Mouse (Mus musculus) lung, postnatal 36 days (tissue): ENCODE results near the gene Dnajc5.
A peak's percentile ranks its signal among the peaks of the same experiment; 100 is the strongest.

Experiments used
- DNase-seq: peaks from one replicate; pipeline ENCODE4 v3.0.0; 2022; ENCODE audit warnings: mixed read lengths

The Dnajc5 gene

DNA sequence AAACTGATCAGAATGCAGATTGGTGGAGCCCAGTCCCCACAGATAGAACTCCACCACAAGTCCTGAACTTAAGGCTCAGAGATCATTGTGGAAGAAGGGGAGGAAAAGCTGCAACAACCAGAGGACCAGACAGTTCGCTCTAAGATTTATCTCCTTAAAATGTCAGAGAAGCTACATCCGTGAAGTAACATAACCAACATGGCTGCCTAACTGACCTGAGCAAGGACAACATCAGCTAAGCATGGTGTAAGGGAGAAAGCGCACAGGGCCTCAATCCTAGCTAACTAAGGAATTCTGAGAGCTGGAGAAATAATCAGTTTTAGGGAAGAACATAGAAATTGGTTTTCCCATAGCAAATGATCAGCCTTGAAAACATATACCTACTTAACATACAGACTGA lies 1.1 kb upstream of the Dnajc5 start:
- DNase-seq = no peak

DNA sequence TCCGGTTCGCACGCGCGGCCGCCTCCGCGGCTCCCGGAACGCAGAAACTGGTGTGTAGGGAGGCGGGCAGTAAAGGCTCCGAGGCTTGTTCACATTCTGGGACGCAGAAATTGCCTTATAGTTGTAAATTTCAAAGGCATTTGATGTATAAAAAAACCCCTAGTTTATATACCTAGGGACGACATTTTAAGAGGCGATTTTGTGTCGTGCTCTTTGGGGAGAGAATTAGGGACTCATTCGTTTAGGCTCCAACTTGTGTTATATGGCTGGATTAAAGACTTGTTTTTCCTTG lies 597 bp downstream of the Dnajc5 start:
- no peak for DNase-seq

DNA sequence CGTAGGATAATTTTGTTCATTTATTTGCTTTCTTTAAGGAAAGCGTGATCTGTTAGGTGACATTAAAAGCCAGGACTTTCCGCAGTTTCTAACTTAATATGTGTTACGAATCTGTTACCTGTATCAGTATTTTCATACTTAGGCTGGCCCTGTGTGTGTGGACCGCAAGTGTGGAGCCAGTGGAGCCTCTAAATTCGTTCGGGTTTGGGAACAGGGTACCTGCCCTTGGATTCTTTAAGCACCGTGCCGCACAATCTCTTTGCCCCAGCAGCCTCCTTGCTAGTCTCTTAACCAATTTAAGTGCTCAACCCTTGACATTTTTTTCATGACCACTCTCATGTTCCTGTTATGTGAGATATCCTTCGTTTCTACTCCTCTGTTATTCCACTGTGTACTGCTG lies 1.2 kb downstream of the Dnajc5 start:
- peak; percentile 31 for DNase-seq

DNA sequence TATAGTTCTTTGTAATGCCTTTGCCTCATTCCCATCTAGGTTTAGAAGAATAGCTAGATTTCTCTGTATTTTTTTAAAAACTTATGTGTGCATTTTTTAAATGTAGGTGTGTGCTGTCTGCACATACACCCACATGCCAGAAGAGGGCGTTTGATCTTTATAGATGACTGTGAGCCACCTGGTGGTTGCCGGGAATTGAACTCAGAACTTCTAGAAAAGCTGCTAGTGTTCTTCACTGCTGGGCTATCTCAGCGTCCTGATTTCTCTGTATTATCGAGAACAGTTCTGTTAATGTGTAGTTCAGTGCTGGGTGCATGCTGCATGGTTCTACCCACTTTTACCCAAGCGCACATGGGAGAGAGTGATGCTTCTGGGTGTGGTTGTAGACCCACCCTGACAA lies 2.5 kb downstream of the Dnajc5 start:
- peak; percentile 67 for DNase-seq

DNA sequence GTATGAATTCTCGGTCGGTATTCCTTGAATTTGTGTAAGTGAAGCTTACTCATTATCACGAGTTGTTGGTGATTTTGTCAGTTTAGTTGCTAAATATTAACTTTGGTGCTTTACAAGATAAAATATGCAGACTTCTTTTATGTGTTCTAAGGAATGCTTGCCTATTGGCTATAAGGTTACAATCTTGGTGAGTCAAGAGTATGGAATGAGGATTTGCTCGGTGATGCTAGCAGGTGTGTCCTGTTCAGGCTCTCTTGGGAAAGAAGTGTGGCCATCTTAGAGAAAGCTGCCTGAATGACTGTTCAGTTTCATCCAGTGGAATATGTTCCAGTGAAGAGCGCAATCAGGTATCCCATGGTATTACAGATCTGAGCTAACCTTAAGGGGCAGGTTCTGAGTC lies 5.2 kb downstream of the Dnajc5 start:
- DNase-seq = no peak

DNA sequence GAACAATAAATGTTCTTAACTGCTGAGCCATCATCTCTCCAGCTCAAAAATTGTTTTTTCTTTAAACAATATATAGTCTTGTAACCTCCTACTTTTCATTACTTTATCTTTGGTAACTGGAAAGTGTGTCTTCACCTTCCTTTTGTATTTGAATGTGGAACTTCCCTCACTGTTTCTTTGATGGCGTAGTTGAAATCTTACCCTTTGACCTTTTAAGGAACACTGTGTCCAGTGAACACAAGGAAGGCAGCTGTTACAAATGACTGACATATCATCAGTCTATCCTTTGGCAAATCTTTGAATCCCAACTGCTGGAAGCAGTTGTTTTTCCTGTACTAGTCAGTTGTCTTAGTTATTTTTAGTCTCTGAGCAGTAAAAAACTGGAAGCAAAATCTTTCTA lies 8.8 kb downstream of the Dnajc5 start:
- peak; percentile 41 for DNase-seq

DNA sequence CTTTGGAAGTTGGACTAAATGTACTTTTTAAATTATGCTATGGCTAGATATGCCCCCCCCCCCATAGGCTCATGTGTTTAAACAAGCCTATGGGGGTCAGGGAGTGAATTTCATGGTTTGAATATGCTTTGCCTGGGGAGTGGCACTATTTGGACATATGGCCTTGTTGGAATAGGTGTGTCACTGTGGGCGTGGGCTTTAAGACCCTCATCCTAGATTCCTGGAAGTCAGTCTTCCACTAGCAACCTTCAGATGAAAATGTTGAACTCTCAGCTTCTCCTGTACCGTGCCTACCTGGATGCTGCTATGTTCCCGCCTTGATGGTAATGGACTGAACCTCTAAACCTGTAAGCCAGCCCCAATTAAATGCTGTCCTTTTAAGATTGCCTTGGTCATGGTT lies 12.3 kb downstream of the Dnajc5 start:
- no peak for DNase-seq

DNA sequence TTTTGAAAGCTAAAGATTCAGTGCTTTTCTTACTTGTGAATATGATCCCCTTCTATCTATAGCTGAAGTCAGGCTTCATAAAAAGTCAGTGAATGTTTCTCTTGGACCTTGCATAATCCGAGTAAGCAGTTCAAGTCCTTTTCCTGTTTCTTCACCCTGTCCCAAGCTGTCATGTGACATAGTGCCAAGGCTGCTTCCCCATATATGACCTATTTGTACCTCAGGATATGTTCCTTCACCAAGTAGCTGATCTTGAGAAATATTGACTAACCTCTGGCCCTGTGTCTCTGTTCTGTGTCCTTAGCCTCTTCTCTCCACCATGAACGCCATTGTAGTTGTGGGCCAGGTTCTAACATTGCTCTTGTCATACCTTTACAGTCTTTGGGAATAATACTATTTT lies 16.1 kb downstream of the Dnajc5 start:
- DNase-seq = peak; percentile 65

DNA sequence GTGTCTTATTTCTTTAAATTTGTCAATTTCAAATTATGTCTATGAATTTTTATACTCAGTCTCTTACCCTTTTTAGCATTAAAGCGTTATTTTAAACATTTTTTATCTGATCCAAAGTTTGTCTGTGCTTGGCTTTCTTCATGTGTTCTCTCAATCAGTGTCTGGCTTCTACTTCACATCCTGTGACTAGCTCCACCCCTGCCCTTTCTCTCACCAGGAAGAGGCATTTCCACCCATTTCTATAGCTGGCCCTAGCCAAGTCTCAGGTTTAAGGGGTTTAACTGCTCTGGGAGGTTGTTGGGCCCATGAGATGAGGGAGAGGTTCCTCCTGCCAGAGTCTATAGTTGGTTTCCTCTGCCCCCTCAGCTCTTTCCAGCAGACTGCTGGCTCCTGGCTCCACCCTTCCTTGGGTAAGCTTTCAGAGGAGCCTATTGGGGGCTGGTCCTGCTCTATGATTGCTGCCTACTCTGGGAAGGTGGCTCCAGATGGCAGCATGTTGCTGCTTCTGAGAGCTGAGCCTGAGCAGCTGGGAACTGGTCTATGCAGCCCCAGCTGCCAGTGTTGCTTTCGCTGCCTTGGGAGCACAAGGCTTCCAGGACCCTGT lies 17.3 kb downstream of the Dnajc5 start:
- peak; percentile 48 for DNase-seq

DNA sequence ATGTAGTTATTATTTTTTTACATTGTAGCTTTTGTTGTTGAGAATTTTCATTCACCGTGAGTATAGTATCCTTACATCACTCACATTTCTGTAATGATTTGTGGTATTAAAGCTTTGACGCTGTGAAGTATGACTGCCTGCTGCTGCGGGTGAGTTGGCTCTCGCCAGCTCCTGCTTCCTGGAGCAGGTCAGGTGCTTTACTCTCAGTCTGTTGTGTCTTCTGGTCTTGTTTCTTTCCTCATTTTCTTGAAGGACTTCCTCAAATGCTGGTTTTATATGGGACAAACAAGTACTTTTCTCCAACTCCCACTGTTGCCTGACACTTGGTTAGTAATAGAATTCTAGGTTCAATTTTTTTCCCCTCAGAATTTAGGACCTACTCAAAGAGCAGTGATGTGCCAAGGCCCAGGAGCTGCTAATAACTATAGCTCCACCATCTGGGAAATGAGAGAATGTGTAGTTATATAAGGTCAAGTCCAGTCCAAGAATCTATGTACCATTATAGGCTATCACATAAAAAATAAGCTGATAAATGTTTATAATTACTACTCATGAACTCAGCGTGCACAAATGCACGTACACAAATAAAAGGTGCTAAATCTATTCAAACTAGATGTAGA lies 21.6 kb downstream of the Dnajc5 start:
- DNase-seq = peak; percentile 17

DNA sequence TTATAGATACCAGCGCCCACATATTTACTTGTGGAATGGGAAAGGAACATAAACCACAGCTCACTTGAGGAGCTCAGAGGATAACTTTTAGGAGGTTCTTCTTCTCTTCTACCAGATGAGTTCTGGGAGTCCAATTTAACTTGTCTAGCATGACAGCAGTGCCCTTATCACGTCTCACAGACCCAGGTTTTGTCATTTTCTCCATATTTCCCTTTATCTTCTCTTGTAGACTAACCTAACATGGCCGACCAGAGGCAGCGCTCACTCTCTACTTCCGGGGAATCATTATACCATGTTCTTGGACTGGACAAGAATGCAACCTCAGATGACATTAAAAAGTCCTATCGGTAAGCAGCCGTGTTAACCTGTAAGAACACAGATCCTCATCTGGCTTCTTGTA lies 25.9 kb downstream of the Dnajc5 start:
- DNase-seq = no peak

DNA sequence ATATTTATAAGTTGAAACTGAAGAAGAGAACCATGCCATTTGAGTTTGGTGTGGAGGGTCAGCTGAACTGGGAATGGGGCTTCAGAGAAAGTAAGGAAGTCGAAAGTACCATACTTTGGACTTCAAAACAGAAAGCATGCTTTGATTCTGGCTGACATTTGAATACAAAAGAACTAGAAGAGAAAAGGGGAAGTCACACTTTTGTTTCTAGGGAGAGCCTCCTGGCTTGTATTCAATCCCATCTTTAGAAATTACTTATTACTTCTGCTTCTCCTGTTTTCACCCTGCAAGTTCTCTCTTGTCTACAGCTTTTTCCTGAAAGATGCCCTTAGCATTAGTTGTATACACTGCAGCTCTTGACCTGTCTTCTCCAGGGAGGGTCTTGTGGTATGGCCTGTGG lies 27.9 kb downstream of the Dnajc5 start:
- DNase-seq = no peak

DNA sequence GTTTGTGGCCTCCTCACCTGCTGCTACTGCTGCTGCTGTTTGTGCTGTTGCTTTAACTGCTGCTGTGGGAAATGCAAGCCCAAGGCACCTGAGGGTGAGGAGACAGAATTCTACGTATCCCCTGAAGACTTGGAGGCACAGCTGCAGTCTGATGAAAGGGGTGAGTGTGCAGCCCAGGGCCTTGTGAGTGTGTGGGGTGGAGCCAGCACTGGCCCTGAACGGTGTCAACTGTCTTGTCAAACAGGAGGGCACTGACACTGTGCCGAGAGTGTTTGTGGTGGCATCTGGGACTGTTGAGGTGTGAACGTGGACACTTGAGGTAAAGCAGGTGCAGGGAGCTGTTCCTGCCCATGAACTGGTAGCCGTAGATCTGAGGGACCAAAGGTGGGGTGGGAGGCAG lies 28.4 kb downstream of the Dnajc5 start:
- no peak for DNase-seq

DNA sequence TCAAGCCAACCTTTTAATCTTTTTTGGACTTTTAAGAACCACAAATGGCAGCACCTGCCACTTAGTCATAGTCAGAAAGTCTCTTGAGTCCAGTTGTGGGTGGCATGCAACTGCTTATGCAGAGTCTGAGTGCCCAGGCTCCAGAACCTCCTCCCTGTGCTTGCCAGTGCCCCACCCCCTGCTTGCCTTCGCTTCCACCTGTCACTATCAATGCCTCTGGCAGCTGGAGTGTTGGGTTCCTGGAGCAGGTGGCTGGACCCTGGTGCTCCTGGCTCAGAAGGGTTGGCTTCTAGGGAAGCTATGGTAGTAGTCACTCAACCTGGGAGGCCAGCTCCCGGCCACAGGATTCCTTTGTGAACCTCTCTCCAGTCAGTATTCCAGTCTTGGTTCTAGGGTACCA lies 29.9 kb downstream of the Dnajc5 start:
- DNase-seq = no peak

DNA sequence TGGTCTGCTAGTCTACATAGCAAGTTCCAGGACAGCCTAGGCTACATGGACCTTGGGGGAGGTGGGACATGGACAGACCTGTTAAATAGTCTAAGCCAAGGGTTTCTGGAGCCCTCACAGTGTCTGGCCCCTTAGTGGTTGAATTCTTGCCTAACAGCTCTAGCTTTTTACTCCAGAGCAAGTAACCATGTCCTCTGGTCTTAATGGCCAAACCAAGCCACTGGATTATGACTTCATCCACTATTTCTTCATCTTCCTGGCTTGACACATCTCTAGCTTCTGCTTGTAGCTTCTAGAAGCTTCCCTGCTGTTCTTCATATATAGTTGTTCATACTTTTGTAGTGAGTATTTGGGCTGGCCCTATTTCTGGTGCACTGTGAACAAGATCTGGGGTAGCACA lies 33.5 kb downstream of the Dnajc5 start:
- peak; percentile 34 for DNase-seq

DNA sequence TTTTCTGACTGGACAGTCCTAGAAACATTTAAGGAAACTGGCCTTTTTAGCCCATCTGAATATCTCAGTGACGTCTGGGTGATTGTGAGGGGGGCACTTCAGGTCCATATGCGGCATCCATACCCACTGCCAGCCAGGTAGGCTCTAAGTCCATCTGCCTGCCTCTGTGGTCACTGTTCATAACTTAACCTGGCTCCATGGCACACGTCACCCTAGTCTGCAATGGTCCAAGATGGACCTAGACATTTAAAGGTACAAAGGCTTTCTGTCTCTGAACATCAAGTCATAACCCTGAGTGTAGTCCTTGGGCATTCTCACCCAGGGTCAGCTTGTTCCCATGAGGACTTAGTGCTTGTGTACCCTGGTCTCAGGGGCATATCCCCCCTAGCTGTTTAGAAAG lies 47.1 kb downstream of the Dnajc5 start:
- DNase-seq = no peak

DNA sequence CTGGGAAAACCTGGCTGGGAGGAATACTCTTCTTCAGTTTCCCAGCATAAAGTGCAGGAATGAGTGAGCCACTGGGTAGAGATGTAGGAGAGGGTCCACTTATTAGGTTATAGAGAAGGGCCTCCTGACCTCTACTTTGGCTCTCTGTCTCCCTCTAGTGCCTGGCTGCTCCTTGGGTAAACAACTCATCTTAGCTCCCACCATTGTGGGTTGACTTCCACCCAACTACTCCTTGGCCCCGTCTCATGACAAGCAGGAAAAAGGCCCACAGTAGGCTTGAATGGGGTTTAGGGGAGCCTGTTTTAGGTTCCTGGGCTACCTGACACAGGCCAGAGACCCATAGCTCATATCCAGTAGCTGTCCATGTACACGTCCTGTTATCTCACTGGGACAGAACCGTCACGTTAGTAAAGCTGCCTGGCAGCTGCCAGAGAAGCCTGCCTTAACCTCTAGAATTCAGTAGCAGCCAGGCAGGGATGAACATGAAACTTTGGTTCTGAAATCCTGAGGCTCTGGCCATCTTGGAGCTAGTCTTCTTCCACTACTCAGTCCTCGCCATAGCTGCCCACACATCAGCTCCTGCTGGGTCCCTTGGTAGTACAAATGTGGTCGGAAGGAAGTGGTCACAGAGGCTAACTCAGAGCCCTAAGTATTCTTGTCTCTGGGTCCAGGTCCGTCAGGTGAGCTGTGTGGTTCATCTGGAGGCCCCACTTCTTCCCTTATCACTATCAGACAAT lies 48.2 kb downstream of the Dnajc5 start:
- peak; percentile 80 for DNase-seq

DNA sequence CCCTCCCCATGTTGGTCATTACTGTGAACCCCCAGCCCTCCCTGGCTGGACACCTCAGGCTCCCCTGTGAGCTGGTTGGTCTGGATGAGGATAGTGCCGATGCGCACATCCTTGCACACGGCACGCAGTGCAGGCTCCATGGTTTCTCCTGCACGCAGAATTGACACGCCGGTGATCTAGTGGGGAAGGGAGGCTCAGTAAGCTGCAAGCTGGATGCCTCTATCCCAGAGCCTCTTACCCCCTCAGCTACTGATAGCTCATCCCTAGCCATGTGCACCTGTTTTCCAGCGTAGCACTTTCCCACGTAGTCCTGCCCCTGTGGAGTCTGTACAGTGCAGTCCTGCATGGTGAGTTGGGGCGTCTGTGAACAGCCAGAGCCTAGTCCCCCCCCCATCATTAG lies 49.6 kb downstream of the Dnajc5 start:
- no peak for DNase-seq

DNA sequence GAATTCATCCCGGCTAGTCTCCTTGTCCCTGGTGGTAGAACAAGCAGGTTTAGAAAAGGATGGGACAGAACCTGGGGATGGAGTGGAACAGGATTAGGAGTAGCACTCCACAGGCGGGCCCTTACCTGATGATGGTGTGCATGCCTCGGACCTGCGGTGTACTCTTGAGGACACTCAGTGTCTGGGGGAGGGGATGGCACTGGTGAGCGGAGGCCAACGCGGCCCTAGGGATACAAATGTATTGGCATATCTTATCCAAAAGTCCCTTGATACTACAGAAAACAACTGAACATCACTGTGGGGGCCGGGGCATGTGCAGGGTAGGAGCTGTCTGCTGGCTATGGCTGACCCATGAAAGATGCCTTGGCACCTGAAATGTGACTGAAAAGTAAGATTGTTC lies 50.1 kb downstream of the Dnajc5 start:
- DNase-seq = no peak

DNA sequence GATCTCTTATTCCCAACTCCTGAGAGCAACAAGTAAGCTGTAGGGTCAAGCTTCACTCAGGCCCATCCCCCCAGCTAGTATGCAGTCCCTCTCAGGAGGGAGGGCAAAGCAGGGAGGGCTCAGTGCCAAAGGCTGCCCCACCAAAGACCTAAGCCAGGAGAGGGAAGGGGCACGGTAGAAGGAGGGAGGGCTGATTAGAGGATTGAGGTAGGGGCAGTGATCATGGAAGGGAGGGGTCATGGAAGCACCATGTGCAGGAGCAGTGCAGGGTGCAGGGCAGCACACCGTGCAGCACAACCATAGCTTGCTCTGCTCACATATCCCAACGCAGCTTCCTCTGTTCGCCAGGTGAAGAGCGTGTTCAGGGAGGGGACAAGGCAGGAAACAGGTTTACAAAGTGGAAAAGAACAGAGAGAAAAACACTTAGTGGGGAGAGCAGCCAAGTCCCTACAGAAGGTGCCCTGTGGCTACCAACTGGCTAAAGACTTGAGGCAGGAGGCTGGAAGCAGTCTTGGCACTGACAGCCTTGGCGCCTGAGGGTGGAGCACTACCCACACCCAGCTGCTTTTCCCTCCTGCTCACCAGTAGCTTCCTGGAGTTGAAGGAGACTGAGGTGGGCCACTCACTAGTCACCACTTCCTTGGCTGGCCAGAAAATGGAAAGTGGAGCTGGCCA lies 50.8 kb downstream of the Dnajc5 start:
- DNase-seq = no peak

DNA sequence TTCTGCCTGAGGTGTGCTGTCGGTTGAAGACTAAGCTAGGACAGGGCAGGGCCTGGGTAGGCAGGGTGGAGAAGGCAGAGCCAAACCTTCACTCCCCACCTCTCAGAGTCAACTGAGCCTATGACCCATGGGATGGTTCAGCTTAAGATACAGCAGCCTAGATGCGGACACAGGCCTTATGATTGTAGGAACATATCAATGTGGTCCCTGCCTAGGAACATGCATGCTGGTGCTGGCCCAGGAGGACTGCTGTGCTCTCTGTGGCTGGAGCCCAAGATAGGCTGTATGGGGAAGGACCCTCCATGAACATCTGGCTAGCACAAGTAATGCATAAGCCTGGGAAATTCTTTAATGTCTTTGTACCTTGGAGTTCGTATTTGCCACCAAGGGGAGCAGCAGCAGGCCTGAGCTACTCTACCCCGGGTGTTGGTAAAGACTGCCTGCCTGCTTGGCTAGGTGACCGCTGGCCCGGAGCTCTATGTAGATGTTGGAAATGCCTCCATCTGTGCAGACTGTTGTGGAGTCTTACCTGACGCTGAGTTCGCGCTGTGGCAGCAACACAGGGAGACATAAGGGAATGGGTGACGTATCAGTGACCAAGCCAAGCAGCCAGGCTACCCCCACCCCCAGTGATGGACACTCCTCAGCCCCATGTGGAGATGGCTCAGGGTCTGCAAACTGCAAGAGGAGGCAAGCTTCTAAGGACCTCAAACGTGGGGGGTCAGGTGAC lies 51.8 kb downstream of the Dnajc5 start:
- DNase-seq = no peak

DNA sequence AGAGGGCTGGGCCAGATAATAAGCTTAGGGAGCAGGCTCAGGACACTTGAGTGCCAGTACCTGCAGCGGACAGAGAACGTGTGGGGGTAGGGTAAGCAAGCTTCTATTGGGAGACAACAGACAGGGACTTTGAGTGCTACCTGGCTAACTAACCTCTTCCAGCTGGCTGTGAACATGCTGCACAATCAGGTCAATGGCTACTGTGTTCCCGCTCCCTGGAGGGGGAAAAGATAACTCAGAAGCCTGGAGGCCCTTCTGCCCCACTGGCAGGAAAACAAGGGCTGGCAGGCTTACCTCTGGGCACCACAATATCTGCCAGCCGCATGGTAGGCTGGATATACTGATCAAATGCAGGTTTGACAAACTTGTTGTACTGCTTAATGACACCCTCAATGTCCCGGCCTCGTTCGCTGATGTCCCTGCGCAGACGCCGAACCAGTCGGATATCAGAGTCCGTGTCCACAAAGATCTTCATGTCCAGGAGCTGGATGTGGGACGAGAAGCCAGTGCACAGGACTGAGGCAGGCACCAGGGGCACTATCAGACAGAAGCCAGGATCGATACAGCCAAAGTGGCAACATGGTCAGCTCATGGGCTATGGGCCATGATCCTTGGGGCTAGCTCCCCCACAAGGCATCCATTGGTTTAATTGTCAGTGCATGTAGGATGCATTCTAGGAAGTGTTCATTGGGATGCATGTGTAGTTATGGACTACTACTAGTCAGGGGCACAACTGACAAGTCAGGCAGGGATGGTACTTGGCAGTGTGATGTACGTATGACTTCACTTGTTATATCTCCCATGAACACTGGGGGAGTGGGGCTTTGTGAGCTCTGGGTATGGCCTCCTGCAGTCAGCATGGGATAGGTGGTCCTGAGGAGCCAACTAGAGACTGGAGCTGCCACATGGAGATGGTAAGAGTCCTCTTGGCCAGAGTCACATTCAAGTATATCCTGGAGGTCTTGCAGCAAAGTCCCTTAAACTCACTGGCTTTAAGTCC lies 52.9 kb downstream of the Dnajc5 start:
- DNase-seq = no peak
